Mouse (Mus musculus): ENCODE measurements around the gene Gm17660.
A peak's percentile ranks its signal among the peaks of the same experiment; 100 is the strongest.

Gene Gm17660

GRCm38 (mm10) chr5:104076361-104076760, 1.0 kb downstream of the Gm17660 start:
- DNase-seq, result no peak

GRCm38 (mm10) chr5:104074388-104074787, 3.0 kb downstream of the Gm17660 start:
- peak; percentile 61 for DNase-seq

GRCm38 (mm10) chr5:104073602-104074001, 3.8 kb downstream of the Gm17660 start:
- DNase-seq, result no peak

GRCm38 (mm10) chr5:104072272-104072886, 5.0 kb downstream of the Gm17660 start:
- DNase-seq, result no peak

- DNase-seq, result no peak
Observed at GRCm38 (mm10) chr5:104071048-104071447, 6.4 kb downstream of the Gm17660 start.

GRCm38 (mm10) chr5:104068751-104069150, 8.7 kb downstream of the Gm17660 start:
- peak; percentile 31 for DNase-seq

- DNase-seq, result no peak
Observed at GRCm38 (mm10) chr5:104062773-104063551, 14.4 kb downstream of the Gm17660 start.

- no peak for DNase-seq
Observed at GRCm38 (mm10) chr5:104061936-104062772, 15.3 kb downstream of the Gm17660 start.

GRCm38 (mm10) chr5:104060429-104060828, 17.0 kb downstream of the Gm17660 start:
- no peak for DNase-seq

- DNase-seq, result no peak
Observed at GRCm38 (mm10) chr5:104059628-104060027, 17.8 kb downstream of the Gm17660 start.

GRCm38 (mm10) chr5:104058021-104058420, 19.4 kb downstream of the Gm17660 start:
- DNase-seq, result peak; percentile 82

- no peak for DNase-seq
Observed at GRCm38 (mm10) chr5:104056295-104056694, 21.1 kb downstream of the Gm17660 start.

- DNase-seq, result no peak
Observed at GRCm38 (mm10) chr5:104055816-104056215, 21.6 kb downstream of the Gm17660 start.

- no peak for DNase-seq
Observed at GRCm38 (mm10) chr5:104054938-104055337, 22.5 kb downstream of the Gm17660 start.

- DNase-seq, result peak; percentile 51
Observed at GRCm38 (mm10) chr5:104052956-104053355, 24.5 kb downstream of the Gm17660 start.

GRCm38 (mm10) chr5:104048139-104048538, 29.3 kb downstream of the Gm17660 start:
- no peak for DNase-seq

GRCm38 (mm10) chr5:104047200-104048105, 30.0 kb downstream of the Gm17660 start:
- DNase-seq, result peak; percentile 35

GRCm38 (mm10) chr5:104046256-104047199, 30.9 kb downstream of the Gm17660 start, which contains the start of gene Nudt9:
Gene Nudt9 (plus strand): TSS chr5:104046306.
- DNase-seq, result peak; percentile 97

- DNase-seq, result no peak
Observed at GRCm38 (mm10) chr5:104043704-104044103, 33.7 kb downstream of the Gm17660 start.

- DNase-seq, result no peak
Observed at GRCm38 (mm10) chr5:104042906-104043305, 34.5 kb downstream of the Gm17660 start.

Data from thymus, postnatal 14 days (tissue).